In genomic region chr5:148633999-148634398, GRCm38 (mm10) we compare ENCODE assay signal across 9 mouse cellular contexts.
DNase-seq lines count a peak whose midpoint lies in the region; ATAC-seq and TF ChIP-seq lines count a peak whose summit lies in the region.
"Had no signal": no experiment of that assay in that cellular context is flagged by ENCODE, and none has a peak within 500 bp of the region (broad histone marks: within the 10 kb centered on the region; RNA-seq: fewer than 3 reads in every experiment).

No protein-coding gene starts in this region.

- no peak overlapping the region; the same call in 1 of the 2 replicates for H3K27ac ChIP-seq in spleen, adult 2 months (ENCODE audit: insufficient read depth, low read length)
- peak overlapping the region; percentile 69 for H3K27ac ChIP-seq in stomach, postnatal 0 days (replicated peaks)
- H3K27ac ChIP-seq: limb, embryonic 12.5 days had no signal

- no peak overlapping the region for H3K4me2 ChIP-seq in stomach, postnatal 0 days (replicated peaks; ENCODE audit: low read depth)
- H3K4me2 ChIP-seq: limb, embryonic 12.5 days had no signal

- H3K9me3 ChIP-seq in stomach, postnatal 0 days (ENCODE audit: control insufficient read depth, low read length), result no peaks in the 10 kb centered on the region
- H3K9me3 ChIP-seq: limb, embryonic 12.5 days had no signal

- H3K27me3 ChIP-seq in spleen, adult 2 months (ENCODE audit: control insufficient read depth, insufficient read depth, low read length), result no peaks in the 10 kb centered on the region
- H3K27me3 ChIP-seq in stomach, postnatal 0 days (ENCODE audit: control insufficient read depth, insufficient read depth, low read length), result no peaks in the 10 kb centered on the region
- H3K27me3 ChIP-seq: limb, embryonic 12.5 days had no signal

- no peak overlapping the region for H3K4me3 ChIP-seq in spleen, adult 2 months (ENCODE audit: extremely low read depth, insufficient read depth, insufficient read length)
- H3K4me3 ChIP-seq in stomach, postnatal 0 days (ENCODE audit: low read depth, low read length), result no peak overlapping the region
- H3K4me3 ChIP-seq: limb, embryonic 12.5 days had no signal

- no peak for TF ChIP-seq EP300 in stomach, postnatal 0 days (optimal IDR thresholded peaks at IDR 0.05)

- peak; percentile 52 for DNase-seq in adrenal gland, adult 2 months
- DNase-seq in adrenal gland, postnatal 4 days (ENCODE audit: low spot score in 2 of 2), result no peak
- DNase-seq in spleen, adult 2 months (ENCODE audit: low read depth in 1 of 2, low spot score in 2 of 2), result peak; percentile 11 to 19
- no peak for DNase-seq in spleen, adult 18-20 months
- DNase-seq in heart, postnatal 4 days, result peak; percentile 42
- DNase-seq in stomach, postnatal 0 days (ENCODE audit: low spot score), result peak; percentile 49
- DNase-seq in layer of hippocampus, adult 9-10 months (ENCODE audit: low spot score), result no peak
- no peak for DNase-seq in thymus, postnatal 14 days

- no peaks in the 10 kb centered on the region for H3K36me3 ChIP-seq in spleen, adult 2 months (ENCODE audit: control insufficient read depth, insufficient read depth, low read length)
- H3K36me3 ChIP-seq in stomach, postnatal 0 days (ENCODE audit: control insufficient read depth, insufficient read depth, low read length), result no peaks in the 10 kb centered on the region
- H3K36me3 ChIP-seq: limb, embryonic 12.5 days had no signal

- no peak for TF ChIP-seq POLR2A in spleen, adult 2 months (IDR thresholded peaks at IDR 0.05; ENCODE audit: low read depth, low read length)

- no peak overlapping the region for H3K9ac ChIP-seq in stomach, postnatal 0 days (ENCODE audit: low read length)
- H3K9ac ChIP-seq: limb, embryonic 12.5 days had no signal

- 8% methylated on average over 5 of the region's 5 CpGs for WGBS in spleen, adult 2 months
- WGBS in stomach, postnatal 0 days, result 40% methylated on average over 5 of the region's 5 CpGs

- no peak for TF ChIP-seq CTCF in spleen, adult 2 months (IDR thresholded peaks at IDR 0.05; ENCODE audit: extremely low read depth, insufficient read depth, insufficient read length, insufficient replicate concordance)
- no peak for TF ChIP-seq CTCF in stomach, postnatal 0 days (IDR thresholded peaks at IDR 0.05; ENCODE audit: low read depth)

- peaks cover 8% of the 10 kb centered on the region; the same call in 1 of the 2 replicates for H3K4me1 ChIP-seq in spleen, adult 2 months (ENCODE audit: control insufficient read depth, insufficient read depth, insufficient read length)
- H3K4me1 ChIP-seq in stomach, postnatal 0 days (replicated peaks; ENCODE audit: control insufficient read depth, insufficient read depth), result peaks cover 9% of the 10 kb centered on the region

- peak; percentile 38 for ATAC-seq in stomach, postnatal 0 days (ENCODE audit: low FRiP score, low TSS enrichment)

Comparison
In these comparisons a context has a peak if more than half of its experiments do, and no peak if none do; other contexts are left out.
1. DNase-seq: peak in adrenal gland, adult 2 months (single experiment), spleen, adult 2 months (2 of 2), heart, postnatal 4 days (single experiment) and stomach, postnatal 0 days (single experiment); none in adrenal gland, postnatal 4 days (0 of 2), spleen, adult 18-20 months (0 of 2), layer of hippocampus, adult 9-10 months (single experiment) and thymus, postnatal 14 days (single experiment).